Mouse (Mus musculus) brain, embryonic 14.5 days (tissue): ENCODE measurements at regions not wholly inside any gene's neighbourhood (a gene's known extent, or its start where the extent isn't known, plus 50 kb on each side); places are given as distances from the start of the nearest gene placed in this dataset.

ENCODE experiments used
- CTCF ChIP-seq: fragments of 200-500 bp; IDR thresholded peaks from 2 replicates; pipeline ENCODE4 v1.5.1; 2012; ENCODE audit warnings: inconsistent platforms, mild to moderate bottlenecking, moderate library complexity, borderline replicate concordance; ENCODE audit not compliant: insufficient read depth, insufficient read length; ENCODE audit errors: extremely low read depth
- POLR2A ChIP-seq: fragments of 200-500 bp; IDR thresholded peaks from 2 replicates; pipeline ENCODE4 v1.6.1; 2012; ENCODE audit warnings: mild to moderate bottlenecking, inconsistent platforms, borderline replicate concordance; ENCODE audit not compliant: poor library complexity, insufficient read depth, insufficient read length, severe bottlenecking; ENCODE audit errors: extremely low read depth

- TF ChIP-seq CTCF, result no peak
- TF ChIP-seq POLR2A, result no peak
Measured at GRCm38 (mm10) chr13:101085182-101085581, 252.0 kb upstream of the Slc30a5 start.
